Mouse (Mus musculus) kidney, adult 18-20 months (tissue): ENCODE data around the gene Plscr3.

ENCODE experiments used
- DNase-seq: peaks from one replicate; pipeline ENCODE4 v3.0.0; 2021

Gene Plscr3

DNA sequence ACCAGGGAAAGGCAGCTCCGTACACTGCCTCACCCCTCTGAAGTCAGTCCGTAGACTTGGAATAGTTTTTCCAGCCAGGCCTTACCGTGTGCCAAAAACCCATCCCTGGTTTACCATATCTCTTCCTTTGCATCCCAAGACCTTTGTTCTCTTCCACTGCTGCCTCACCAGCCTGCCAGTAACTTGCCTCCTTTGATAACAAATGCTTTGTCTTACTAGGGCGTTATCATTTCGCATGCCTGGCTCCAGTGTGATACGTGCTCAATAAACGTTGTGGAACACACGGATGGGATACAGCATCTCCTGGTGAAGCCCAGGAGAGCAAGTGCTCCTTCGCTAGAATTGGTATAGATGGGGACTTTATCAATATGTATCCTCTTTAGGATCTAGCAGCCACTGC is 21.2 kb downstream of the Plscr3 start:
- DNase-seq = no peak

- no peak for DNase-seq
Observed at GRCm38 (mm10) chr11:69870289-69871069, 24.3 kb downstream of the Plscr3 start.

DNA sequence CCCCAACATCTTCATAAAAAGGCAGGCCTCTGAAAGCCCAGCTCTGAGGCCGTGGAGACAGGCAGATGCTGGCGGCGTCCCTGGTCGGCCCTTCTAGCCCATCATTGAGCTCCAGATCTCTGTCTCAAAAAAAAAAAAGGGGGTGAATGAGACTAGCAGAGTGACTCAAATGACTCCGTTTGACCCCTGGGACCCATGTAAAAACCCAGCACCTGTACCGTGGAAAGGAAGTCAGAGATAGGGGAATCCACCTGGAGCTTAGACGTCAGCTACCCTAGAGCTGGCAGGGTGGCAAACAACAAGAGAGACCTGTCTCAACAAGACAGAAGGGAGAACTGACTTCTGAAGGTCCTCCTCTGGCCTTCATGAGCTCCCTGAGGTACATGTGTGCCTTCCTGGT is 25.6 kb downstream of the Plscr3 start:
- no peak for DNase-seq

- DNase-seq = no peak
Observed at GRCm38 (mm10) chr11:69872451-69872850, 26.3 kb downstream of the Plscr3 start.

DNA sequence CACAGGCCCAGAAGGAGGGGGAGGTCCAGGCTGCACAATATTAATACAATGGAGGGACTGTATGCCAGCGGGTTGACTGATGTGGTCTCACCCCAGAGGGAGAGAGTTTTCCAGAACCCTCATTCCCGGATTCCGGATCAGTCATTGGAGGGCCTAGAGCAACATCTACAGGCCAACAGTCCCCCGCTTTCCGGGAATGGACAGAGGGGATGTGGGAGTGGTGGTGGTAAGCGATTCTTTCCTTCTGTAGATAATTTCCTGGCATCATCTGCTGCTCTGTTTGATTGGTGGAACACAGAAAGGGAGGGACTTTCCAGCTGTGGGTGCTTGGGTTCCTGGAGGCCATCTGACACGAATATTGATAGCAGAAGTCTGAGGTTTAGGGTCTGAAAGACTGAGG is 30.0 kb downstream of the Plscr3 start:
- DNase-seq = no peak

GRCm38 (mm10) chr11:69876867-69877266 is 30.7 kb downstream of the Plscr3 start:
- peak; percentile 85 for DNase-seq

- no peak for DNase-seq
Observed at GRCm38 (mm10) chr11:69877878-69878277, 31.7 kb downstream of the Plscr3 start, which contains the start of gene Tmem95. Tmem95 (minus strand) TSS chr11:69878018.

- no peak for DNase-seq
Observed at GRCm38 (mm10) chr11:69878399-69878798, 32.2 kb downstream of the Plscr3 start.

DNA sequence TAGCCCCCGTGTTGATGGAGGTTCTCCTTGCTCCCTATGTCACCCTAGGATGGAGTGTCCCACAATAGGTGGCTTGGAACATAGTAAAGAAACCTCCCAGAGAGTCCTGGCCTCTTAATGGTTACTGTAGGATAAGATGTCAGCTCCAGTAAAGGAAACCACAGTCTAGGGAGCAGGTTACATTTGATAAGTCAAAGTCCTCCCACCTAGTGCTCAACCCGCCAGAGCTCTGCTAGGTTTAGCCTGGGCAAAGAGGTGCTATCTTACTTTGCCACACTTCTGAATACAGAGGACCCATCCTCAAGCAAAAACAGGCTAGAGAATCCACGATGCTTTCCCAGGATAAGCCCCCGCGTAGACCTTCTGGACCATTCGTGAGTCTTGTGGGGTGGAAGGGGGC is 32.8 kb downstream of the Plscr3 start:
- no peak for DNase-seq

- no peak for DNase-seq
Observed at GRCm38 (mm10) chr11:69879711-69880110, 33.5 kb downstream of the Plscr3 start.

DNA sequence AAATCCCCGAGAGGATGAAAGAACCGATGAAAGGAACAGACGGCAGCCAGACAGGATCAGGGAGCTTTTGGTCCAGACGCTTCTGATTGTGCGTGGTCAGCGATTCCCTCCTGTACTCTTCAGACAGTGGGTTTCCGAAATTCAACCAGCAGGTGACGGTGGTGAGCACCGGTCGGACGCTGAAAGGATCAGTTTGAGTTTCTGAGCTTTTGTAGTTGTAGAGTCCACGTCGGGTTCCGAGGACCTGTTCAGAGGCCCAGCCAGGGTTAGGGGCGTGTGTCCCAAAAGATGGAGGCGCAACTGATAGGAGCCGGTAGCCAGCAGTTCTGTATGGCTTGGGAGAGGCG is 34.3 kb downstream of the Plscr3 start:
- no peak for DNase-seq

- peak; percentile 93 for DNase-seq
Observed at GRCm38 (mm10) chr11:69880853-69881603, 34.9 kb downstream of the Plscr3 start, which contains the start of gene Kctd11. Kctd11 (minus strand) TSS chr11:69881406.

DNA sequence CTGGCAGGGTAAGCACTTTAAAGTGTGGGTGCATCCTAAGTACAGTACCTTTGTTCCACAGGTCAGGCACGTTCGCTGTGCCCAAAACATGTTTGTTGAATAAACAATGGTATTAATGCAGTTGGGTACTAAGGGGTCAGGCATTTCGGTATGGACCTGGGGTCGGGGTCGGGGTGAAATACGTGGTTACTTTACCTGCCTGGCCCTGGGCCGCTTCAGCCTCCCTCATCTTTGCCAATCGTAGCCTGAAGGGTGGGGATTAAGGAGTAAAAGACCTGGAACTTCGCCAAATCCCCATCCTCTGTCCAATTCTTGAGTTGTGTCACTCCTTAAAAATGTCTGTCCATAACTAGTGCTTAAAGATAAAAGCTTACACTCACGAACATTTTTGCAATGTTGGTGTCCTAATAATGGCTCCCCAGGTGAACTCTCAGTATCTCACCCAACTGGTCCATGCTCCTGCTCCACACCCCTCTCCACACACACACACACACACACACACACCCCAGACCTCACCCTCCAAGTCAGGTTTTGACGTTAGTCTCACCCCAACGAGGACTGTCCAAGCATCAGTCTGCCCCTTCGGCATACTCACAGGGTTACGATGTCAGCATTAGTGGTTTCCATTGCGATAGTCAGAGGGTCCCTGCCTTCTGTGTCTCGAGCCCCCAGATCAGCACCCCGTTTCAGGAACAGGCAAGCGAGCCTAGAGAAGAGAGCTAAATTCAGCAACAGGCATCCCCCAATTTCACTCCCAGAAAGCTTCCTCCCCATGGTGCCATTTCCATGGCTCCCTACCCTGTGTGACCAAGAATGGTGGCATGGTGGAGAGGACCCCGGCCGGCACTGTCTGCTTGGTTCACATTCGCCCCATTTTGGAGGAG is 35.9 kb downstream of the Plscr3 start:
- no peak for DNase-seq

- DNase-seq = peak; percentile 38
Observed at GRCm38 (mm10) chr11:69883066-69883465, 36.9 kb downstream of the Plscr3 start.

GRCm38 (mm10) chr11:69883527-69884151 is 37.5 kb downstream of the Plscr3 start:
- DNase-seq = no peak

- peak; percentile 41 for DNase-seq
Observed at GRCm38 (mm10) chr11:69884240-69884639, 38.1 kb downstream of the Plscr3 start.

GRCm38 (mm10) chr11:69884663-69885062 is 38.5 kb downstream of the Plscr3 start:
- DNase-seq = peak; percentile 26

GRCm38 (mm10) chr11:69886907-69887635 is 40.9 kb downstream of the Plscr3 start:
- peak; percentile 48 for DNase-seq

DNA sequence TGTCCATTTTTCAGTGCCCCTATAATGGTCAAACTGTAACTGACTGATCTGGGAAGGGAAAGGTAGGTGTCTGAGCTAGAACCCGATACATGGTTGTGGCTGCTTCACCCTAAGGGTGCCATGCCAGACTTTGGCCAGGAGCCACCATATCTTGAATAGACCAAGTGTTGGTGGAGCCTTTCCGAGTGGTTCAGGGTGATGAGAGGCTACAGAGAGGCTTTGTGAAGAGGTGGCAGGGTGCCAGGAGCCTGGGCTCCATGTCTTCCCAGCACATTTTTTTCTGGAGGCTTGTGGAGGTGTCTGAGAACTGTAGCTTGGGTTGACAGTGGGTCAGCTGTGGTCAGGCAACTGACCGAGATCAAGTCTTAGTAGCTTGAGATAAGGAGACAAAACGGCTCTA is 45.3 kb downstream of the Plscr3 start:
- no peak for DNase-seq

DNA sequence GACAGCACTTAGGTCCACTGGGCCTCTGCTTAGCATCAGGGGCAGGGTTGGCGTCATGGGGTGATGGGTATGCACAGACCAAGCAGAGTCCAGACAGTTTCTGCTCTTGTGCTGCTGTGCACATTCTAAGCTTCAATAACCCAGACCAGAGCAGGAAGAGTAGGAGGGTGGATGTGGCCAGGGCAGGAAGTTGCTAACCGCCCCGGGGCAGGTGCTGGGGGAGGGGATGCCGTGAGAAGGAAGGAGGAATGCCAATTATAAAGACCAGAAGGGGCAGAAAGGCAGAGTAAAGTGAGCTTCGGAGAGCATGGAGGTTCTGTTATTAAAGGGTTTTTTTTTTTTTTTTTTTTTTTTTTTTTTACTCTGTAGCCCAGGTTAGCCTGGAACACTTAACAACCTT is 48.5 kb downstream of the Plscr3 start:
- DNase-seq = no peak

GRCm38 (mm10) chr11:69895291-69895690 is 49.1 kb downstream of the Plscr3 start, which contains the start of gene Acap1:
Acap1 (minus strand) TSS chr11:69895539.
- no peak for DNase-seq

DNA sequence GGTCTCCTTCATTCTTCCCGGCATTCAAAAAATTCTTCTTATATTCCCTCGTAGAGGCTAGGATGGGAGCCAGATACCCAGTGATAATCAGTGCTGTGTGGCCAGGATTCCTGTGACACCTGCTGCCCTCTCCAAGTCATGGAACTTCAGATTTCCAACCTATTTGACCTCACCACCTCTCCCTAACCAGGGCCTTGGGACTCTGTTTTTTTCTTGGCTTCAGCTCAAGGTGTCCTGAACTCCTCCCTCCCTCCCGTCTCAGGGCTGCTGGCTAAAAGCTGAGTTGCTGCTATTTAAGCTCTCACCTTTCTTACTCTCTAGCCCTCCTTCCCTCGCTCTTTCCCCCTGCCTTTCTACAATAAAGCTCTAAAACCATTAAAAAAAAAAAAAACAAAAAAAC is 53.7 kb downstream of the Plscr3 start:
- no peak for DNase-seq
